16 mouse cellular contexts compared by ENCODE assay signal in the genomic region with DNA sequence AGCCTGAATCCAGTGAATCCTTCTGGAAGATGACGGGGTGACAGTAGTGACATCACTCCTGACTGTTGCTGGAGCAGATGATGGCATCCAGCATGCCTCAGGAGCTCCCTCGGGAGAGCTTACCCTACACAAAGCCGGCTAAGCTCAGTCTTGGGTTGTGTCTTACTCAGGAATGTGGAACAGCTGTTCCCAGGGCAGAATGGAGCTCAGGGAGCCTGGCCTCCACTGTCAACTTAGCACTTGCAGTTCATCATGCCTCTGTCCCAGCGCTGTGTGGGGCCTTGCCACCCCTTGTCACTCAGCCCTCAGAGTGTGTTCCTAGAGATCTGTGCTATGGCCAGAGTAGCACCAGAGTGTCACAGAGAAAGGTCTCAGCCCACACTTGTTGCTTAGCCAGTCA. TPM values are rescaled to one million over a fixed set of nuclear protein-coding genes. Genes with fewer than 3 reads are reported as not detected.
DNase-seq lines count a peak whose midpoint lies in the region; ATAC-seq lines count a peak whose summit lies in the region.
"Had no signal": no experiment of that assay in that cellular context is flagged by ENCODE, and none has a peak within 500 bp of the region (broad histone marks: within the 10 kb centered on the region; RNA-seq: fewer than 3 reads in every experiment).

No protein-coding gene starts in this region.

- no peak overlapping the region for H3K4me2 ChIP-seq in hindbrain, embryonic 12.5 days (replicated peaks)
- no peak overlapping the region for H3K4me2 ChIP-seq in midbrain, embryonic 16.5 days (ENCODE audit: low read length)
- no peak overlapping the region for H3K4me2 ChIP-seq in limb, embryonic 15.5 days

- 0 out of 2 replicates have a peak overlapping the region, but pooled peaks have one; percentile 26 for H3K27ac ChIP-seq in hindbrain, embryonic 10.5 days
- no peak overlapping the region for H3K27ac ChIP-seq in hindbrain, embryonic 12.5 days
- peak overlapping the region; percentile 24; the same call in 1 of the 2 replicates for H3K27ac ChIP-seq in midbrain, embryonic 10.5 days (replicated peaks)
- H3K27ac ChIP-seq in midbrain, embryonic 16.5 days (ENCODE audit: low read length): no peak overlapping the region
- H3K27ac ChIP-seq in limb, embryonic 15.5 days: no peak overlapping the region

- H3K9me3 ChIP-seq in hindbrain, embryonic 10.5 days: no peaks in the 10 kb centered on the region
- H3K9me3 ChIP-seq in hindbrain, embryonic 12.5 days (replicated peaks): no peaks in the 10 kb centered on the region
- H3K9me3 ChIP-seq in midbrain, embryonic 10.5 days (replicated peaks): no peaks in the 10 kb centered on the region
- H3K9me3 ChIP-seq in midbrain, embryonic 16.5 days (replicated peaks; ENCODE audit: control insufficient read depth, low read length, poor library complexity, severe bottlenecking): no peaks in the 10 kb centered on the region
- H3K9me3 ChIP-seq in limb, embryonic 15.5 days: no peaks in the 10 kb centered on the region
- H3K9me3 ChIP-seq: megakaryocyte, embryonic 14.5 days had no signal

- DNase-seq in hindbrain, embryonic 10.5 days (ENCODE audit: low spot score): no peak
- DNase-seq in midbrain, embryonic 10.5 days (ENCODE audit: low spot score): peak; percentile 24
- no peak for DNase-seq in testis, postnatal 10 days (ENCODE audit: low spot score)
- no peak for DNase-seq in liver
- DNase-seq: adrenal gland, postnatal 10 days; cerebellum, postnatal 25 days; gastrocnemius, postnatal 10 days had no signal

- 42% methylated on average over 4 of the region's 4 CpGs for WGBS in hindbrain, embryonic 10.5 days
- 51% methylated on average over 4 of the region's 4 CpGs for WGBS in hindbrain, embryonic 12.5 days
- 55% methylated on average over 4 of the region's 4 CpGs for WGBS in midbrain, embryonic 10.5 days
- 46% methylated on average over 4 of the region's 4 CpGs for WGBS in midbrain, embryonic 16.5 days
- 32% methylated on average over 4 of the region's 4 CpGs for WGBS in limb, embryonic 15.5 days

- peaks cover 35% of the 10 kb centered on the region for H3K4me1 ChIP-seq in hindbrain, embryonic 10.5 days (replicated peaks)
- peaks cover 15% of the 10 kb centered on the region for H3K4me1 ChIP-seq in hindbrain, embryonic 12.5 days
- H3K4me1 ChIP-seq in midbrain, embryonic 10.5 days: peaks cover 31% of the 10 kb centered on the region
- H3K4me1 ChIP-seq in midbrain, embryonic 16.5 days (ENCODE audit: control insufficient read depth, insufficient read depth, low read length): no peaks in the 10 kb centered on the region
- H3K4me1 ChIP-seq in limb, embryonic 15.5 days: peaks cover 3% of the 10 kb centered on the region; the same call in 1 of the 2 replicates

- no peak for ATAC-seq in hindbrain, embryonic 12.5 days (ENCODE audit: low FRiP score)
- no peak for ATAC-seq in midbrain, embryonic 16.5 days
- peak; percentile 73; the same call in 1 of the 2 replicates for ATAC-seq in limb, embryonic 15.5 days (ENCODE audit: insufficient number of reproducible peaks, low FRiP score, low TSS enrichment, low read depth)
- ATAC-seq in megakaryocyte progenitor cell, adult 5-6 weeks (replicated peaks; ENCODE audit: poor library complexity): no peak
- ATAC-seq: hindbrain, embryonic 16.5 days had no signal

- no peak overlapping the region; the same call in 1 of the 2 replicates for H3K9ac ChIP-seq in hindbrain, embryonic 12.5 days
- no peak overlapping the region for H3K9ac ChIP-seq in midbrain, embryonic 16.5 days (ENCODE audit: low read depth, low read length)
- H3K9ac ChIP-seq in limb, embryonic 15.5 days: no peak overlapping the region

- H3K4me3 ChIP-seq in hindbrain, embryonic 10.5 days: no peak overlapping the region
- no peak overlapping the region for H3K4me3 ChIP-seq in hindbrain, embryonic 12.5 days
- no peak overlapping the region for H3K4me3 ChIP-seq in midbrain, embryonic 10.5 days
- H3K4me3 ChIP-seq in midbrain, embryonic 16.5 days (ENCODE audit: low read depth, low read length): no peak overlapping the region
- no peak overlapping the region for H3K4me3 ChIP-seq in limb, embryonic 15.5 days
- H3K4me3 ChIP-seq: megakaryocyte, embryonic 14.5 days had no signal

- H3K27me3 ChIP-seq in hindbrain, embryonic 10.5 days (ENCODE audit: insufficient read depth, poor library complexity, severe bottlenecking): peaks cover 6% of the 10 kb centered on the region
- 0 out of 2 replicates have a peak, but pooled peaks cover 3% of the 10 kb centered on the region for H3K27me3 ChIP-seq in hindbrain, embryonic 12.5 days
- H3K27me3 ChIP-seq in midbrain, embryonic 10.5 days (ENCODE audit: low read depth, poor library complexity, severe bottlenecking): 0 out of 2 replicates have a peak, but pooled peaks cover 5% of the 10 kb centered on the region
- no peaks in the 10 kb centered on the region for H3K27me3 ChIP-seq in midbrain, embryonic 16.5 days (ENCODE audit: control insufficient read depth, insufficient read depth, low read depth, low read length)
- H3K27me3 ChIP-seq in limb, embryonic 15.5 days: no peaks in the 10 kb centered on the region

- no peaks in the 10 kb centered on the region for H3K36me3 ChIP-seq in hindbrain, embryonic 10.5 days
- no peaks in the 10 kb centered on the region for H3K36me3 ChIP-seq in hindbrain, embryonic 12.5 days
- no peaks in the 10 kb centered on the region for H3K36me3 ChIP-seq in midbrain, embryonic 10.5 days
- H3K36me3 ChIP-seq in midbrain, embryonic 16.5 days (ENCODE audit: control insufficient read depth, insufficient read depth, low read length): no peaks in the 10 kb centered on the region
- H3K36me3 ChIP-seq in limb, embryonic 15.5 days: no peaks in the 10 kb centered on the region

RNA-seq across cellular contexts. Expression of a gene that starts 26.4 kb away (rescaled TPM):
- polyA plus RNA-seq in hindbrain, embryonic 10.5 days (2016; fragmentation: Nextera tagmentation; extraction: Ambion mirVana): 1.7 and 2.6 TPM in 2 replicates
- 1.9 and 2.1 TPM in 2 replicates for polyA plus RNA-seq in hindbrain, embryonic 12.5 days (2016; fragmentation: Nextera tagmentation; extraction: Ambion mirVana)
- polyA plus RNA-seq in midbrain, embryonic 10.5 days (2016; fragmentation: Nextera tagmentation; extraction: Ambion mirVana): 2.9 TPM in 2 replicates
- polyA plus RNA-seq in midbrain, embryonic 16.5 days (2015; fragmentation: Nextera tagmentation; extraction: Ambion mirVana): 1.4 and 2.0 TPM in 2 replicates
- 0.06 and 0.12 TPM in 2 replicates for polyA plus RNA-seq in limb, embryonic 15.5 days (2015; fragmentation: Nextera tagmentation; extraction: Ambion mirVana)
- total RNA-seq in megakaryocyte progenitor cell, adult 5-6 weeks (2015): 1.0 and 2.1 TPM in 2 replicates
- 0.37 and 1.4 TPM in 2 replicates for total RNA-seq in megakaryocyte progenitor cell, adult 5-6 weeks (2017)
- total RNA-seq: gastrocnemius, postnatal 10 days had no signal
- polyA plus RNA-seq: heart, embryonic 14.5 days had no signal

RNA-seq across cellular contexts. Expression of a gene that starts 35.6 kb away (rescaled TPM):
- polyA plus RNA-seq in hindbrain, embryonic 10.5 days (2016; fragmentation: Nextera tagmentation; extraction: Ambion mirVana): 0.15 TPM in 1 of 2 replicates, not detected in the other
- polyA plus RNA-seq in hindbrain, embryonic 12.5 days (2016; fragmentation: Nextera tagmentation; extraction: Ambion mirVana): 0.13 and 0.46 TPM in 2 replicates
- 0.07 TPM in 1 of 2 replicates, not detected in the other for polyA plus RNA-seq in midbrain, embryonic 10.5 days (2016; fragmentation: Nextera tagmentation; extraction: Ambion mirVana)
- polyA plus RNA-seq in midbrain, embryonic 16.5 days (2015; fragmentation: Nextera tagmentation; extraction: Ambion mirVana): not detected in 2 replicates
- 0.38 and 0.61 TPM in 2 replicates for polyA plus RNA-seq in limb, embryonic 15.5 days (2015; fragmentation: Nextera tagmentation; extraction: Ambion mirVana)
- total RNA-seq in megakaryocyte progenitor cell, adult 5-6 weeks (2015): not detected in 2 replicates
- total RNA-seq in megakaryocyte progenitor cell, adult 5-6 weeks (2017): not detected in 2 replicates
- total RNA-seq: adrenal gland, postnatal 10 days; left cerebral cortex, postnatal 14 days had no signal
- polyA plus RNA-seq: forebrain, embryonic 11.5 days; heart, embryonic 14.5 days; hindbrain, embryonic 16.5 days had no signal

RNA-seq across cellular contexts. Expression of a gene that starts 59.7 kb away (rescaled TPM):
- 7.4 and 12.9 TPM in 2 replicates for polyA plus RNA-seq in hindbrain, embryonic 10.5 days (2016; fragmentation: Nextera tagmentation; extraction: Ambion mirVana)
- 6.9 and 7.5 TPM in 2 replicates for polyA plus RNA-seq in hindbrain, embryonic 12.5 days (2016; fragmentation: Nextera tagmentation; extraction: Ambion mirVana)
- polyA plus RNA-seq in midbrain, embryonic 10.5 days (2016; fragmentation: Nextera tagmentation; extraction: Ambion mirVana): 29.4 and 41.5 TPM in 2 replicates
- polyA plus RNA-seq in midbrain, embryonic 16.5 days (2015; fragmentation: Nextera tagmentation; extraction: Ambion mirVana): 9.8 and 11.2 TPM in 2 replicates
- polyA plus RNA-seq in limb, embryonic 15.5 days (2015; fragmentation: Nextera tagmentation; extraction: Ambion mirVana): 9.7 and 12.0 TPM in 2 replicates
- not detected in 2 replicates for total RNA-seq in megakaryocyte progenitor cell, adult 5-6 weeks (2015)
- total RNA-seq in megakaryocyte progenitor cell, adult 5-6 weeks (2017): not detected in 2 replicates

Comparison
In these comparisons a context has a peak if more than half of its experiments do, and no peak if none do; other contexts are left out.
1. H3K27ac ChIP-seq: peak in hindbrain, embryonic 10.5 days (single experiment) and midbrain, embryonic 10.5 days (single experiment); none in hindbrain, embryonic 12.5 days (single experiment), midbrain, embryonic 16.5 days (single experiment) and limb, embryonic 15.5 days (single experiment).